Mouse (Mus musculus): Measurements from ENCODE around the gene Fam76a. TPM values are rescaled to one million over a fixed set of nuclear protein-coding genes. Genes with fewer than 3 reads are reported as not detected.
"Not testable (repeated sequence)": the region's sequence is repeated elsewhere in the genome, so short reads cannot be mapped to it uniquely, and the experiment has no call there.

The Fam76a gene
- polyA plus RNA-seq, 1 experiment from 2014 or later = 29.0 TPM

DNA sequence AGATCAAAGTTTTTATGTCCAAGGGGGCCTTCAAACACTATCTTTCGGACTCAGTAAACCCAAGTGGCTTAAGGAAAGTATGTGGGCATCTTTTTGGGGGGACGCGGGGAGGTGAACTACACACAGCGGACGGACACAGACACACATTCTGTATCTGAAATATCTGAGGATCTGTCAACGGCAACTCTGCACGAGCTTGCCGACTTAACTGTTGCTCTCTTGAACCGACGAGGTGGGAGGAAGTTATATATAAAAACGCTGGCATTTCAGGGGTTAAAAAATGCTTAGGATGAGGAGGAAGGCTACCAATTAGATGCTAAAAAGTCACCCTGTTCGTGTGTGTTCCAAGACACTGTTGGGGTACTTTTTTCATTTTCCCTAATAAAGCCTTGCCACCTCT, 870 bp downstream of the Fam76a start:
- Histone ChIP-seq H3K4me3 (peak overlapping the region; percentile 89), H3K9ac (peak overlapping the region; percentile 82), H3K27me3 (replicated peaks) (no peaks in the 10 kb centered on the region), H3K27ac (ENCODE audit: poor library complexity, severe bottlenecking) (peak overlapping the region; percentile 72; the same call in 1 of the 2 replicates), H3K4me1 (replicated peaks) (peaks cover 12% of the 10 kb centered on the region), H3K4me2 (peak overlapping the region; percentile 90), H3K36me3 (peaks cover 33% of the 10 kb centered on the region), H3K9me3 (replicated peaks) (no peaks in the 10 kb centered on the region)
- 27% methylated on average over 12 of the region's 12 CpGs for WGBS
- ATAC-seq (ENCODE audit: insufficient number of reproducible peaks, low FRiP score) = no peak

DNA sequence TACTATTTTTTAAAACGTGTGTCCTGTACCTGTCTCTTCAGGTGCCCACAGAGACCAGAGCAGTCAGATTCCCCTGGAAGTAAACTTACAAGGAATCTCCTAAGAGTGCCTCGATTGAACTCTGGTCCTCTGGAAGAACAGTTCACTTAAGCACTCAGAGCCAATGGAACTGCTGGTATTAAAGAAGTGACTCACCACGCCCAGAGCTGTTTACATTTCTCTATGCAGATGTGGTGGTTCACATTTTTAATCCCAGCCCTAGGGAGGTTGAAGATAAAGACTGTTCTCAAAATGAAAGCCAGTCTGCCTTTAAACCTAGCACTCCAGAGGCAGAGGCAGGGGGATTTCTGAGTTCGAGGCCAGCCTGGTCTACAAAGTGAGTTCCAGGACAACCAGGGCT, 2.2 kb downstream of the Fam76a start:
- H3K4me2 ChIP-seq = no peak overlapping the region
- no peaks in the 10 kb centered on the region for H3K27me3 ChIP-seq (replicated peaks)

DNA sequence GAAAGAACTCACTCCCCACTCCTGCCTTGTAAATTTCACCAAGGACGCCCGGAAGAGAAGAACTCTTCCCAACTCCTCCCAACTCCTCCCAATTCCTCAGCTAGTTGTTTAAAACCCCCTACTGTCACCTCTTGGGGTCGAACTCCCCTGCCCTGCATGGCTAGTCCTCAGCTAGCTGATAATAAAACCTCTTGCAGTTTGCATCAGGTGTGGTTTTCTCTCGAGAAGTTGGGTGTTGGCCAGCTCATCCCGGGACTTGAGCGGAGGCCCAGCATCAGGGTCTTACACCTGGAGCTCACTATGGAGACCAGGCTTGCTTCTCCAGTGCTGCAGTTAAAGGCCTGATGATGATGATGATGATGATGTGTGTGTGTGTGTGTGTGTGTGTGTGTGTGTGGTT, 3.9 kb downstream of the Fam76a start:
- H3K27me3 ChIP-seq (replicated peaks); H3K27ac ChIP-seq (ENCODE audit: poor library complexity, severe bottlenecking); H3K9ac ChIP-seq; H3K4me2 ChIP-seq; H3K4me3 ChIP-seq; H3K9me3 ChIP-seq (replicated peaks); ATAC-seq (ENCODE audit: insufficient number of reproducible peaks, low FRiP score): not testable (repeated sequence)
- Histone ChIP-seq H3K36me3 (peaks cover 62% of the 10 kb centered on the region), H3K4me1 (replicated peaks) (peaks cover 12% of the 10 kb centered on the region)
- WGBS = 74% methylated on average over 6 of the region's 6 CpGs

More for the DNA sequence above, 2.2 kb downstream of the Fam76a start:
- H3K27ac ChIP-seq (ENCODE audit: poor library complexity, severe bottlenecking) = no peak overlapping the region
- no peak overlapping the region for H3K4me3 ChIP-seq
- H3K9ac ChIP-seq = no peak overlapping the region
- ATAC-seq (ENCODE audit: insufficient number of reproducible peaks, low FRiP score) = no peak
- no peaks in the 10 kb centered on the region for H3K9me3 ChIP-seq (replicated peaks)
- H3K36me3 ChIP-seq = peaks cover 46% of the 10 kb centered on the region
- H3K4me1 ChIP-seq (replicated peaks) = peaks cover 12% of the 10 kb centered on the region
- WGBS = 85% methylated on average over 4 of the region's 4 CpGs

DNA sequence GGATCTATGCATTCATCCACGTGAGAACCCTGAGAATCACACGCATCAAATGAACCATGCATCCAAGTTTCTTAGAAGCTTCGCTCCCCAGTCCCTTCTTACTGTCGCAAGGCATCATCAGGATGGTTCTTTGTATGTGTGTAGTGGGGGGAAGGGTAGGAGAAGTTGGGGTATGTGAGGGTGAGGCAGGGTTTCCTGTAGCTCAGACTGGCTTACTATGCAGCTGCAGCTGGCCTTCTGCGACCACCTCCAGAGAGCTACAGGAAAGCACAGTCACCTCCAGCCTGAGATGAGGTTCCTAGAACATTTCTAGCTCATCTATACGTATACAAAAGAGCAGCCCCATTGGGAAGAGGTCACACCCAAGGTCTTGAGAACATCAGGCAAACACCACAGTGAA, 10.2 kb downstream of the Fam76a start:
- H3K4me1 ChIP-seq (replicated peaks) = no peaks in the 10 kb centered on the region
- ATAC-seq (ENCODE audit: insufficient number of reproducible peaks, low FRiP score) = no peak
- 91% methylated on average over 6 of the region's 6 CpGs for WGBS
- H3K4me3 ChIP-seq = no peak overlapping the region
- no peak overlapping the region for H3K9ac ChIP-seq
- H3K9me3 ChIP-seq (replicated peaks) = no peaks in the 10 kb centered on the region
- no peaks in the 10 kb centered on the region for H3K27me3 ChIP-seq (replicated peaks)
- H3K27ac ChIP-seq (ENCODE audit: poor library complexity, severe bottlenecking) = no peak overlapping the region
- no peak overlapping the region for H3K4me2 ChIP-seq
- peaks cover 86% of the 10 kb centered on the region for H3K36me3 ChIP-seq

DNA sequence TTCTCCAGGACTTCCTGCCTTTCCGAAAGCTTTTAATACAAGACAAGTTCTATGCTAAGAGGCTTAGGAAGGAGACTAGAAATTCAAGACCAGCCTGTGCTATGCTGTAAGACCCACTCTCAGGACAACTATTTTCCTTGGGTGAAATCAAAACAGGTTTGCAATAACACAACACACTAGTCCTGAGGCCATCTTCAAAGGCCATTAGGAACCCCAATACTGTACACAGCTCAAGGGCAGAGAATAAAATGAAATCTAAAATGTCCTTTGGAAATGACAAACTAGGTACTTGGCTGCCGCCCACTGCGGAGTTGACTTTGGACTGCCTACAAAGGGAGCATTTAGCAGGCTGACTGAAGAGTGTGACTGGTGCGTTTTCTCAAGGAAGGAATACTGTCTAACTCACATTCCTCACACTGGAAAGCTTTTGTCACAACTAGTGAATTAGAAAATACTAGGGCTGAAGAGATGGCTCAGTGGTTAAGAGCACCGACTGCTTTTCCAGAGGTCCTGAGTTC, 16.5 kb downstream of the Fam76a start:
- Histone ChIP-seq H3K36me3 (peaks cover 70% of the 10 kb centered on the region), H3K27me3 (replicated peaks) (no peaks in the 10 kb centered on the region), H3K9me3 (replicated peaks) (no peaks in the 10 kb centered on the region), H3K27ac (ENCODE audit: poor library complexity, severe bottlenecking) (no peak overlapping the region), H3K4me2 (no peak overlapping the region), H3K4me3 (no peak overlapping the region), H3K4me1 (replicated peaks) (0 out of 2 replicates have a peak, but pooled peaks cover 5% of the 10 kb centered on the region), H3K9ac (no peak overlapping the region)
- WGBS = 84% methylated on average over 5 of the region's 5 CpGs
- ATAC-seq (ENCODE audit: insufficient number of reproducible peaks, low FRiP score) = no peak

DNA sequence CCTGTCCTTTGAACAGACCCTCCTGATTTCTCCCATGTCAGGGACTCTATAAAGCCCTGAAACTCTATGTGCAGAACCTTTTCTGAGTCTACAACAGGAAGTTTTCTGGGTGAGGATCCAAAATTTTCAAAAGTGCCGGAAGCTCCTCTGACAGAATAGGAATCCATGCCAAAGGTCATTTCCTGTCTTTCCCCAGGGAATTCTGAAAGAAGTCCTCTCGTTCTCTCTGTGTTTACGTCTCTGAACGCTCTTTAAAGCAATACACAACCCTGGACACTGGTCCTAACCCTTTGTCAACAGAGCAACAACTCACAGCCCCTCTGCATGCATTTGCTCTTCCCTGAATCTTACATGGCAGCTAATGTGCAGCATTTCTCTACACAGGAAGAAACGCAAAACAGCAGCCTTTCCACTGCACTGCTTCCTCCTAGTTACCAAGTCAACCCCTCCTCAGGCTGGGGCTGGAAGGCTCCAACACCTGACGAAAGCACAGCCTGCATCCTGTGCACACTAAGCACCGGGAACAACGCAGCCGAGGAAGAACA, 17.5 kb downstream of the Fam76a start:
- no peak for ATAC-seq (ENCODE audit: insufficient number of reproducible peaks, low FRiP score)
- H3K36me3 ChIP-seq = peaks cover 68% of the 10 kb centered on the region

DNA sequence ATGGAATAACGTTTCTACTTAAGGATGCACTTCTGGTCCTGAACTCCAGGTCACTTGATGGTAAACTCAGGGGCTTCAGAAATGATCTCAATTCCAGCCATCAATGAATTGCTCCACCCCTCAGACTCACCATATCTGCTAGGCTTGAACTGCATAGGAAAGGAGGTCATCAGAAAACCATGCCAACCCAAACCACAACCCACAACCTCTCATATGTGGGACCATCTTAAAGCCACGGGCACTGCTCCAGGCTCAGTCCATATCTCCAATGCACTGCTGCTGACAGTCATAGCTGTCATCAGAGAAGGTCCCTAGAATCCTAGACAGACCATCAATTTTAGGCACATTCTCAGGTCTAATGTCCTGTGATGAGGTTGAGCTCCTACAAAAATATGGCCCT, 18.3 kb downstream of the Fam76a start:
- no peak for ATAC-seq (ENCODE audit: insufficient number of reproducible peaks, low FRiP score)
- Histone ChIP-seq H3K9ac (no peak overlapping the region), H3K9me3 (replicated peaks) (no peaks in the 10 kb centered on the region), H3K4me2 (no peak overlapping the region), H3K36me3 (peaks cover 64% of the 10 kb centered on the region), H3K4me1 (replicated peaks) (0 out of 2 replicates have a peak, but pooled peaks cover 5% of the 10 kb centered on the region), H3K4me3 (no peak overlapping the region), H3K27me3 (replicated peaks) (no peaks in the 10 kb centered on the region), H3K27ac (ENCODE audit: poor library complexity, severe bottlenecking) (no peak overlapping the region)
- WGBS = 83% methylated on average over 2 of the region's 2 CpGs

More for the DNA sequence above, 17.5 kb downstream of the Fam76a start:
- H3K27me3 ChIP-seq (replicated peaks) = no peaks in the 10 kb centered on the region
- H3K4me2 ChIP-seq = no peak overlapping the region
- H3K9ac ChIP-seq = no peak overlapping the region
- H3K9me3 ChIP-seq (replicated peaks) = no peaks in the 10 kb centered on the region
- H3K4me1 ChIP-seq (replicated peaks) = 0 out of 2 replicates have a peak, but pooled peaks cover 5% of the 10 kb centered on the region
- peak overlapping the region; percentile 28; the same call in 1 of the 2 replicates for H3K27ac ChIP-seq (ENCODE audit: poor library complexity, severe bottlenecking)
- WGBS = 60% methylated on average over 9 of the region's 9 CpGs
- no peak overlapping the region for H3K4me3 ChIP-seq

DNA sequence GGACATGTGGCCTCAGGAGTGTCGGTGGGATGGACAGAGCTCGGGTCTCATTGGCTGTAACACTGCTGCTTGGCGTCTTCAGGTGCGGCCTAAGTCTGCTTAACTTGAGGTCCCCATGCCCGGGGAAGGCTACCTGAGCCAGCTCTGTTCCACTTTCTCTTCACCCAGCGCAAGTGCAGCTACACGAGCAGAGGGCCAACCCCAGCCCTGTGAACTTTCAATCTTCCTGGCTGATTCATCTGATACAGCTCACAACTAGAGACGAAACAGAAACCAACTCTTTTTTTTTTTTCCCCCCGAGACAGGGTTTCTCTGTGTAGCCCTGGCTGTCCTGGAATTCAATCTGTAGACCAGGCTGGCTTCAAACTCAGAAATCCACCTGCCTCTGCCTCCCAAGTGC, 24.2 kb downstream of the Fam76a start:
- no peaks in the 10 kb centered on the region for H3K9me3 ChIP-seq (replicated peaks)
- 80% methylated on average over 9 of the region's 9 CpGs for WGBS
- H3K27me3 ChIP-seq (replicated peaks) = peaks cover 6% of the 10 kb centered on the region
- no peak overlapping the region for H3K4me3 ChIP-seq
- H3K9ac ChIP-seq = no peak overlapping the region
- ATAC-seq (ENCODE audit: insufficient number of reproducible peaks, low FRiP score) = no peak
- H3K36me3 ChIP-seq = peaks cover 29% of the 10 kb centered on the region
- peaks cover 6% of the 10 kb centered on the region; the same call in 1 of the 2 replicates for H3K4me1 ChIP-seq (replicated peaks)
- no peak overlapping the region for H3K27ac ChIP-seq (ENCODE audit: poor library complexity, severe bottlenecking)
- H3K4me2 ChIP-seq = no peak overlapping the region

DNA sequence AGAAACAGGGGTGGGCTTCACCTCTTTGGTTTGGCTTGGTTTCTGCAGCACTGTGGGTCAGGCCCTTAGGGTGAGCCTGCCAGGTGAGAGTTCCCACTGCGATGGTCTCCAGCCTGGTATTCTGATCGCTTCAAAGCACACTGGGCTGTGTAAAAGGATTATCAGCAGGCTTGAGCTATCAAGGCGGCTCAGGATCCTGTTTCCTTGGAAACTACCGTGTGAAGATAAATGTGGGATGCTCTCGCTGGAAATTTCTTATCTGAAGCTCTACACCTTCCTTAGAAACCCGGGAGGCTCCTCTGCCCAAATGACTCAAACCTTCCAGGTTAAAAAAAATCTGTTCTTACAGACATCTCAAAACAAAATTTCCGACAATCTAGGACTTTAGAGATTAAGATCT, 28.0 kb downstream of the Fam76a start:
- Histone ChIP-seq H3K27ac (ENCODE audit: poor library complexity, severe bottlenecking) (no peak overlapping the region), H3K36me3 (no peaks in the 10 kb centered on the region), H3K4me2 (no peak overlapping the region), H3K9me3 (replicated peaks) (no peaks in the 10 kb centered on the region), H3K4me1 (replicated peaks) (peaks cover 6% of the 10 kb centered on the region; the same call in 1 of the 2 replicates), H3K9ac (no peak overlapping the region), H3K27me3 (replicated peaks) (peaks cover 6% of the 10 kb centered on the region), H3K4me3 (no peak overlapping the region)
- 6% methylated on average over 7 of the region's 7 CpGs for WGBS
- ATAC-seq (ENCODE audit: insufficient number of reproducible peaks, low FRiP score) = no peak

DNA sequence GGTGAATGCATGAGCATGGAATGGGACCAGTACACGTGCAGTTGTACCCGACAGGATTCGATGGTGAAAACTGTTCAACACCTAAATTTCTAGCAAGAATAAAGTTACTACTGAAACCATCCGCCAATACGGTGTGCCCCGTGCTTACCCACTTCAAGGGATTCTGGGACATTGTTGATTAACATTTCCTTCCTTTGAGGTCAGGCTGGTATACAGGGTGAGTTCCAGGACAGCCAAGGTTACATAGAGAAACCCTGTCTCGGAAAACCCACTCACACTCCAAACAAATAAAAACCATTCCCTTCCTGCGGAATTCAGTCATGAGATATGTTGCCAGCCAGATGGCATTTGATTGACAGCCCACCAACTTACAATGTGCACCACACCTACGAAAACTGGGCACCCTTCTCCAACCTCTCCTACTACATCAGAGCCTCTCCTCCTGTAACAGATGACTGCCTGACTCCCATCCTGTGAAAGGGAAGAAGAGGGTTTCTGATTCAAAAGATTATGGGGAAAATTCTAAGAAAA, 37.4 kb downstream of the Fam76a start:
- ATAC-seq (ENCODE audit: insufficient number of reproducible peaks, low FRiP score) = 0 out of 2 replicates have a peak, but pooled peaks have one; percentile 3
- H3K4me1 ChIP-seq (replicated peaks) = peaks cover 31% of the 10 kb centered on the region
- H3K9ac ChIP-seq = peak overlapping the region; percentile 94
- H3K4me3 ChIP-seq = peak overlapping the region; percentile 82
- no peaks in the 10 kb centered on the region for H3K27me3 ChIP-seq (replicated peaks)
- H3K4me2 ChIP-seq = peak overlapping the region; percentile 78
- H3K9me3 ChIP-seq (replicated peaks) = no peaks in the 10 kb centered on the region
- peak overlapping the region; percentile 86 for H3K27ac ChIP-seq (ENCODE audit: poor library complexity, severe bottlenecking)
- peaks cover 12% of the 10 kb centered on the region for H3K36me3 ChIP-seq
- 10% methylated on average over 9 of the region's 9 CpGs for WGBS

DNA sequence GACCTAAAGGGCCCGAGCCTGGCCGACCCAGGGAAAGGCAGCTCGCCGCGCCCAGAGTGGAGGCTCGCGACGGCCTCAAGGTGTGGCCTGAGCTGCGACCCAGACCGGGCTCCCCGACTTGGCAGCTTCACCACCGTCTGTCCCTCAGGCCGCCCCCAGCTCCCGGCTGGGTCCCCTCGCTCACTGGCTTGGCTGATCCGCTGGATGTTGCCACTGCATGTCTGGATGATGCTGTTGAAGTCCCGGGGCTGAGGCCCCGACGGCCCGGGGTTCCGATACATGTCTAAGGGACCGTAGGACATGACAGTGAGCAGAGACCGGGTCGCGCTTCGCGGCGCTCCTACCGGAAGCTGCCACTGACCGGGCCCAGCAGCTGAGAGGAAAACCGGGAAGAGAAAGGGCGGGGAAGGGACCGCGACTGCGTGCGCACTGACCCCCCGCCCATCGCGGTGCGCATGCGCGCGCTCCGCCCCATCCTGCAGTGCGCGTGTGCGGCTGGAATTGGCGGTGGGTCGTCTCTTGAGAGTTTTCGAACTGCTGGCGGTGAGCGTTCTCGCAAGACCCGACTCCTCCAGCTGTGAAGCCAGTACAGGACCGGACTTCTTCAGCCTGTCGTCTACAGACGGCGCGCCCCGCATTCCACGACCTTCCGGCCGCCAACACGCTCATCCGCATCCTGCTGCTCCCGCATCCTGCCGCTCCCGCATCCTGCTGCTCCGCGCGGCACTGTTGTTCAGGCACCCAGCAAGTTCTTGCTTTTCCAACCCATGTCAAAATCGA, 38.1 kb downstream of the Fam76a start, which contains the start of gene Stx12:
Gene Stx12 (minus strand): TSS at position 446 of the 780 bp plus-strand sequence.
- ATAC-seq (ENCODE audit: insufficient number of reproducible peaks, low FRiP score) = peak; percentile 95
- H3K4me1 ChIP-seq (replicated peaks) = peaks cover 37% of the 10 kb centered on the region

More for the DNA sequence above, 38.1 kb downstream of the Fam76a start, which contains the start of gene Stx12:
- Histone ChIP-seq H3K4me2 (peak within 1 kb of the TSS; percentile 78), H3K36me3 (peaks cover 18% of the 10 kb centered on the region), H3K9ac (peak within 1 kb of the TSS; percentile 94), H3K27me3 (replicated peaks) (no peaks in the 10 kb centered on the region), H3K27ac (ENCODE audit: poor library complexity, severe bottlenecking) (peak within 1 kb of the TSS; percentile 86), H3K9me3 (replicated peaks) (no peaks in the 10 kb centered on the region), H3K4me3 (peak within 1 kb of the TSS; percentile 82)
- under 1% methylated on average over 72 of the region's 72 CpGs for WGBS
